Mouse (Mus musculus) A20 (cell line): ENCODE results near the gene Rsrc1.

ENCODE experiments used
- DNase-seq: peaks from one replicate; pipeline ENCODE4 v3.0.0-alpha.2; 2011; ENCODE audit warnings: low read depth, low spot score

Rsrc1 gene

GRCm38 (mm10) chr3:66981101-66981661 is at the start of gene Rsrc1:
Rsrc1 (plus strand) TSS chr3:66981390.
- DNase-seq: peak; percentile 77

- DNase-seq: no peak
Measured at GRCm38 (mm10) chr3:66939675-66940074, 41.5 kb upstream of the Rsrc1 start.

- DNase-seq: no peak
Measured at GRCm38 (mm10) chr3:66955126-66955525, 26.1 kb upstream of the Rsrc1 start.

- DNase-seq: no peak
Measured at GRCm38 (mm10) chr3:66959972-66960371, 21.2 kb upstream of the Rsrc1 start.

- DNase-seq: no peak
Measured at GRCm38 (mm10) chr3:66964884-66965283, 16.3 kb upstream of the Rsrc1 start.

- no peak for DNase-seq
Measured at GRCm38 (mm10) chr3:66967508-66967907, 13.7 kb upstream of the Rsrc1 start.

GRCm38 (mm10) chr3:66970261-66970660 is 10.9 kb upstream of the Rsrc1 start:
- DNase-seq: no peak

- no peak for DNase-seq
Measured at GRCm38 (mm10) chr3:66970661-66971331, 10.4 kb upstream of the Rsrc1 start.

- no peak for DNase-seq
Measured at GRCm38 (mm10) chr3:66972191-66972950, 8.8 kb upstream of the Rsrc1 start.

GRCm38 (mm10) chr3:66973391-66973943 is 7.7 kb upstream of the Rsrc1 start:
- no peak for DNase-seq

GRCm38 (mm10) chr3:66974501-66974900 is 6.7 kb upstream of the Rsrc1 start:
- DNase-seq: no peak

GRCm38 (mm10) chr3:66976889-66977615 is 4.1 kb upstream of the Rsrc1 start:
- no peak for DNase-seq

- DNase-seq: no peak
Measured at GRCm38 (mm10) chr3:66977811-66978456, 3.3 kb upstream of the Rsrc1 start.

- DNase-seq: no peak
Measured at GRCm38 (mm10) chr3:66978457-66979381, 2.5 kb upstream of the Rsrc1 start.

- DNase-seq: no peak
Measured at GRCm38 (mm10) chr3:66979491-66979890, 1.7 kb upstream of the Rsrc1 start.

GRCm38 (mm10) chr3:66980111-66980975 is 847 bp upstream of the Rsrc1 start:
- no peak for DNase-seq

GRCm38 (mm10) chr3:66981706-66982105 is 516 bp downstream of the Rsrc1 start, which contains the start of gene Shox2:
Shox2 (minus strand) TSS chr3:66981771.
- peak; percentile 73 for DNase-seq

- peak; percentile 89 for DNase-seq
Measured at GRCm38 (mm10) chr3:66982181-66982911, 1.2 kb downstream of the Rsrc1 start.
